Mouse (Mus musculus): ENCODE measurements around the gene Rtn2.

DNA sequence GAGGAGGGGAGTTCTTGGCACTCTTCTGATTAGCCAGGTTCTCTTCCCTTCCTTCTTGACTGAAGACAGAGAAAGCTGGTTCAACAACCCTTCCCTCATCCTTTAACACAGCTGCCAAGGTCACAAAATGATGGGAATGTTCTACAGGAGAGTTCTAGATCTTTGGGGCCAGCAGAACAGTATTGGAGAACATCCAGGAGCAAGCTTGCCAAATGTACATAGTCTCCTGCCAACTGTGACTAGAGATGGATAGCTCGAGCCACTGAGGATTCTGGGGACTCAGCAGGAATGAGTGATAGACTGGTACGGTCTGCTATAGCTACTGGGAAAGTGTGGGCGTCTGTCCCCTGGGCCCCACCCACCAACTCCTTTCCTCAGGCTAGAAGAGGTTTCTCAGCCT is 24.1 kb upstream of the Rtn2 start:
- TF ChIP-seq CTCF (IDR thresholded peaks at IDR 0.05; ENCODE audit: low read depth) = no peak
- no peak for TF ChIP-seq EP300 (IDR thresholded peaks at IDR 0.05; ENCODE audit: low read depth)

Measured in liver, postnatal 0 days (tissue).